Mouse (Mus musculus) granulocyte monocyte progenitor cell, adult 5-6 weeks (primary cell): ENCODE results near the gene Olfr549. TPM values are rescaled to one million over a fixed set of nuclear protein-coding genes. Genes with fewer than 3 reads are reported as not detected.
A peak's percentile ranks its signal among the peaks of the same experiment; 100 is the strongest.

ENCODE experiments used
- ATAC-seq: replicated peaks from 2 replicates; pipeline ENCODE4 v1.8.0; 2016; ENCODE audit warnings: mild to moderate bottlenecking, moderate TSS enrichment, inconsistent platforms; ENCODE audit not compliant: poor library complexity, severe bottlenecking
- total RNA-seq, 2 experiments: library from RNA; stranded (forward) in 1 of 2; stranded (reverse) in 1 of 2; fragments of 200-712, 200-1000 nt in 1 of 2; fragments of >200 nt in 1 of 2; fragmentation: Nextera tagmentation in 1 of 2; gene quantifications; 2 replicates each; pipeline ENCODE4 v1.2.3; 2014 to 2017

The Olfr549 gene
- total RNA-seq (2014; fragmentation: Nextera tagmentation): not detected in 2 replicates
- not detected in 2 replicates for total RNA-seq (2017)

GRCm38 (mm10) chr7:102549570-102549969 lies at the start of gene Olfr549:
Olfr549 (plus strand) TSS chr7:102549870.
- ATAC-seq: no peak

DNA sequence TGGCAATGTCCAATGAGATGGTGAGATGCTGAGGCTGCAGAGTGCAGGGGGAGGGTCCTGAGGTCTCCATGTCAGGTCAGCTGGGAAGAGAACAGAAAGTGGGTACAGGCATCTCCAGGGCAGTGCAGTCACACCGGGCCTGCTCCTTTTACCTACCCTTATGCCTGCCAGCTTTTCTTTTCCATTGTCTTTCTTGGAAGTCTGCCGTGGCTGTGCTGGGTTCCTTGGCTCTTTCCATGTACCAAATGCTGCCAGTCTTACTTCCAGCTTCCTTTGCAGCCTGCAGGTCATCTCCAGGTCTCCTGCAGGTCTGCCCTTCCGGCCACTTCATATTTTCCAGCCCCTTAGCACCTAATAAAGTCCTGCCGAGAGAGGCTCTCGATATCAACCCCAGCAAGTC lies 47.7 kb upstream of the Olfr549 start:
- ATAC-seq: no peak

GRCm38 (mm10) chr7:102506848-102507247 lies 42.8 kb upstream of the Olfr549 start:
- peak; percentile 94 for ATAC-seq

DNA sequence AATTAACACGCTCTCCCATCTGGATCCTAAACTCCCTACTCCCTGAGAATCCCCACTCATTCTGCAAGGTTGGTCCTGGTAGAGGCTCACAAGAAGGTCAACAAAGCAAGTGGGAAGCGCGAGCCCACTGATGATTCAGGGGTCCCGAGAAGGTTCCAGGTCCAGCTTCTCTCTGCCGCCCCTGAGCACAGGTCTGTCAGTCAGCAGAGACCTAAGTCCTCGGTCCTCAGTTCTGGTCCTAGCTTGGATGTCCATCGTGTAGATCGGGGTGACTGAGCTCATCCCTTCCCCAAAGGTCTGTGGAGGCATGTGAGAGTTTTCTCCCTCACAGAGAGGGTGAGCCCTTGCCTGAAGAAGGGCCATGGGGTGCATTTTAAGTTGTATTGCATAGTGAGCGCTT lies 41.6 kb upstream of the Olfr549 start:
- no peak for ATAC-seq

DNA sequence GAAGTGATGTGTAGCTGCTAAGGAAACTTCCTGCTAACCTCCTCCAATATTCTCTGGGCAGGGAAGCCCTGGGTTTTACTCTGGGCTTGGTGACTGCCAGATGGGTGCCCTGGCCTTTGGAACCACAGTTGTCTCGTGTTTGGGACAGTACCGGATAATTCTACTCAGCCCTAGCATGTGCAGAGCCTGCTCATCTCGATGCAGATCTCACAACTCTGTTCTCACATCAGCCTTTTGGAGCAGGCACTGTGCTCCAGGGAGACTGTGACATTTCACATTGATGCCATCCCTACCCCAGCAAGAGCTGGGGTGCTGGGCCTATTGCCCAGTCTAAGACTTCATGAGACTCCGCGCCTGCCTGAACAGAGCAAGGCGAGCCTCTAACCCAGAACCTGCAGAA lies 41.0 kb upstream of the Olfr549 start:
- no peak for ATAC-seq

DNA sequence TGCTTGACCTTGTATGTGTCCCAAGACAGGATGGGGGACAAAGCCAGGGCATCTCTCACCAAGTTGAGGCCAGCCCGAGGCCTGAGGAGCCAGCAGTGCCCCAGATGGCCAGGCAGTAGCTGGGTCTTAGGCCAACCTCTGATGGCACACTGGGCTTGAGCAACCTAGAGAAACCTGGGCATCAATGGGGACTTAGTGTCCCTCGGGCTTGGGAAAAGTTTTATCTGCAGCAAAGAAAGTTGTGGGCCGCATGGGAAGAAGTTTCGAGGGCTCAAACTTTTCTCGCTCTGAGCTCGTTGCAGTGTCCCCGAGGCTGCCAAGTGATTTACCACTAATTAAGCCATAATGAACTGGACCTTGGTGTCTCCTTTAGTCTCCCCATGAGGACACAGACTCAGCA lies 39.9 kb upstream of the Olfr549 start:
- no peak for ATAC-seq

GRCm38 (mm10) chr7:102511927-102512326 lies 37.7 kb upstream of the Olfr549 start:
- peak; percentile 57 for ATAC-seq

DNA sequence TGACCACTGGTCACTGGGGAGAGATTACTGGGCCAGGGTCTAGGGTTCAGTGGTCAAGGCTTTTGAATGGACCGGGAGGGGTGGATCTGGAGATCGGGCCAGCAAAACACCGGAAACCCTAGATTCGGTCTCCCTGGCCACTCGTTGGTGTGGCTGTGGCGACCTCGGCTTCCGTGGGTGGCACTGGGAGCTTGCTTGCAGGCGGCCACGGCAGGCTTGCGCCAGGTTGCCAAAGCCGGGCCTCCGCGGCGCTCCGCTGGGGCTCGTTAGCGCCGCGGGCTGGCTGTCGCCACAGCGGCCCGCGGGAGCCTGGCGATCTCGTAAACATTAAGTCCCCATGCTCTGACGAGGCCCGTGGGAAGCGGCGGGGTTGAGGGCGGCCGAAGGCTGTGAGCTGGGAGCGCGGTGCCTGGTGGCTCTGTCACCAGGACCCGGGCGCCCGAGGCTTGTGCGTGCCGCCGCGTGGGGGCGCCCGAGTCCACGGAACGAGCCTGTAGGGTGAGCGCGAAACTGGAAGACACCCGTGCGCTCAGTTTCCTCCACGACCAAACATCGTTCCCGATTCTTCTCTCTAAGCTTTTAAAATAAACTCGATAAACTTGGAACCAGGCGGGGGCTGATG lies 36.7 kb upstream of the Olfr549 start:
- peak; percentile 78 for ATAC-seq

DNA sequence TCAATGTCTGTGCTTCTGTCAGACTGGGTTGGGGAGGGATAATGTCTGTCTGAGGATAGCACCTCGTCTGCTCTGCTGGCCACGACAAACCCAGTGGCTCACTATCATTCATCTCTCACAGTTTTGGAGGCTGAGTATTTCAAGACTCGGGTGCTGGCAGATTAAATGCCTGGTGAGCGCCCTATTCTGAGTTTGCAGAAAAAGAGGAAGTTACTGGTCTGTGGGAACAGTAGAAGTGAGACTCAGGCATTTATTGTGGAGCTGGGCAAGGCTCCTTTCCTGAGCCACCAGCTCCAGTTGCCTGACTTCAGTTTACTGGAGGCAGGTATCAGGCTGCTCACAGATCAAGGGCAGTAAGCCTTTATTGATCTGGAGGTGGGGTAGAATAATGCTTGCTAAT lies 35.5 kb upstream of the Olfr549 start:
- peak; percentile 54 for ATAC-seq

GRCm38 (mm10) chr7:102516261-102517050 lies 33.2 kb upstream of the Olfr549 start:
- ATAC-seq: no peak

GRCm38 (mm10) chr7:102517051-102517335 lies 32.7 kb upstream of the Olfr549 start:
- no peak for ATAC-seq

DNA sequence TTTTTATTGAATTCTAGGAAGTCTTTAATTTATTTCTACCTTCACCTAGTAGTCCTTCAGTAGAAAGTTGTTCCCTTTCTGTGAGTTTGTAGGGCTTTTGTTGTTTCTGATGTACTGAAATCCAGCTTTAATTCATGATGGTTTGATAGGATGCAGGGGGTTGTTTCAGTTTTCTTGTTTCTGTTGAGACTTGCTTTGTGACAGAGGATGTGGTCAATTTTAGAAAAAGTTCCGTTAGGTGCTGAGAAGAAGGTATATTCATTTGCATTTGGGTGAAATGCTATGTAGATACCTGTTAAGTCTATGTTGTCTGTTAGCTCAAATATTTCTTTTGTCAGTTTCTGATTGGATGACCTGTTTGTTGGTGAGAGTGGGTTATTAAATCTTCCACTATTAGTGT lies 20.6 kb upstream of the Olfr549 start:
- ATAC-seq: no peak

GRCm38 (mm10) chr7:102534449-102534848 lies 15.2 kb upstream of the Olfr549 start, which contains the start of gene Olfr547:
Olfr547 (plus strand) TSS chr7:102534749.
- no peak for ATAC-seq

- ATAC-seq: peak; percentile 42; the same call in 1 of the 2 replicates
Measured at GRCm38 (mm10) chr7:102540596-102540995, 9.1 kb upstream of the Olfr549 start, which contains the start of gene Olfr548-ps1. Olfr548-ps1 (plus strand) TSS chr7:102540896.

DNA sequence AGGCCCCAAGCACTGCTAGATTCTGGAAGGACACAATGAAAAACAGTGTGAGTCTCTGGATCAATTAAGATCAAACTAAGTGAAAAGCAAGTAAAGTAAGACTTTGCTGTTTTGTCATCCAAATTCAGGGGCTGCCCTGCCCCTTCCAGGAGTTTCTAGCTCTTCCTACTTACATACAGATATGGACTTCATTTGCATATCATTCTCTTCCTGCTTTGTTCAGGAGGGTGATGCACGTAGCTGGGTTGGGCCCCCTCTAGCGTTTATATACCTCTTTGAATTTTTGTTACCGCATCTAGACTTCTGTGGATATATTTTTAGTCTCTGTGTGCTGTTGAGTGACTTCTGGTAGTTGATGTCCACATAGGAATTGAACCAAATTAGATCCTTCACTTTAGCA lies 8.4 kb upstream of the Olfr549 start:
- peak; percentile 44 for ATAC-seq

DNA sequence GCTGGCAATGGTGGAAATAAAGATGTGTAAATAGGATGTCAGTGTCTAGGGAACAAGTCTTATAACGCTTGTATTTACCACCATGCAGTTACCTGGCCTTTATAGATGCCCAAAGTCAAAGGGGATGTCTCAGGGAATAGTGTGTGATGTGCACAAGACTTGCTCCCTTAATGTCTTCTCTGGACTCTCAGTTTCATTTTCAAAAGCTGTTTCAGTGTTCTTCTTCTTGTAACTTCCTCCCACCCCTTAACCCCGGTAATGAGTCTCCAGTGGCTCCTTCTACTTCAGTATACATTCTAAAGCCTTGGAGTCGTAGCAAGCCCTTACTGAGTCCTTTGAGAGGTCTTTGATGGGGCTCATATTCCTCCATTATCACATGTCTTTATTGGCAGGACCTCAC lies 3.6 kb downstream of the Olfr549 start:
- peak; percentile 35; the same call in 1 of the 2 replicates for ATAC-seq

GRCm38 (mm10) chr7:102564999-102565997 lies 15.6 kb downstream of the Olfr549 start, which contains the start of gene Trim21:
Trim21 (minus strand) TSS chr7:102565486.
- peak; percentile 98 for ATAC-seq

DNA sequence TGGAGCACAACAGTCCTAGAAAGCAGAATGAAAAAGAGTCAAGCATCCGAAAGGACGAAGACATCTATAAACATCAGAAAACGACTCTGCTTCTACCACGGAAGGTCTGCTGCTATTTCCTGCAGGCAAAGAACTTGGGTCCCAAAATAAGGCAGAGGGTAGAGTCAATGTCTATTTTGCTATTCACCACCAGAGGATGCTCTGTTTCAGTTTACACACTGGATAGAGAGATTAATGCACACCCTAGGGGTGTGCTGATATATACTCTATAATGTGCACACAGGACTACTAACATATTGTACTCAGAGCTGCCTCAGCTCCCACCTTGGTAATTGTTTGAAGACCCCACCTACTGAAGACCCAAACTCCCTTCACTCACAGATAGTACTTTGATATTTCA lies 16.5 kb downstream of the Olfr549 start:
- ATAC-seq: no peak

- no peak for ATAC-seq
Measured at GRCm38 (mm10) chr7:102571142-102571541, 21.5 kb downstream of the Olfr549 start, which contains the start of gene Olfr550. Olfr550 (plus strand) TSS chr7:102571442.

- ATAC-seq: no peak
Measured at GRCm38 (mm10) chr7:102573174-102573830, 23.6 kb downstream of the Olfr549 start.
